Mouse (Mus musculus) stomach, embryonic 16.5 days (tissue): ENCODE measurements around the gene Otc. TPM values are rescaled to one million over a fixed set of nuclear protein-coding genes. Genes with fewer than 3 reads are reported as not detected.
A peak's percentile ranks its signal among the peaks of the same experiment; 100 is the strongest.

ENCODE experiments used
- ATAC-seq: fragments of 200-750 bp; cut with Nextera tagmentation; 2 replicates; pipeline ENCODE4 v1.8.0; 2017; ENCODE audit warnings: moderate number of reproducible peaks, moderate TSS enrichment; ENCODE audit not compliant: insufficient read depth, low FRiP score
- H3K27ac ChIP-seq: fragments of 300-500 bp; sonication (generic); 2 replicates; pipeline ENCODE4 v1.5.1; 2014; ENCODE audit warnings: low read length
- H3K27me3 ChIP-seq: fragments of 300-500 bp; sonication (generic); 2 replicates; pipeline ENCODE4 v1.6.1; 2014; ENCODE audit warnings: low read length, control low read depth, mixed read lengths; ENCODE audit not compliant: control insufficient read depth, insufficient read depth
- H3K36me3 ChIP-seq: fragments of 300-500 bp; sonication (generic); 2 replicates; pipeline ENCODE4 v1.6.1; 2014; ENCODE audit warnings: low read length; ENCODE audit not compliant: control insufficient read depth, insufficient read depth
- H3K4me1 ChIP-seq: fragments of 300-500 bp; sonication (generic); 2 replicates; pipeline ENCODE4 v1.6.1; 2014; ENCODE audit warnings: low read length, control low read depth, mixed read lengths; ENCODE audit not compliant: control insufficient read depth, insufficient read depth
- H3K4me2 ChIP-seq: fragments of 300-500 bp; sonication (generic); 2 replicates; pipeline ENCODE4 v1.6.1; 2014; ENCODE audit warnings: low read depth, low read length, mixed read lengths
- H3K4me3 ChIP-seq: fragments of 300-500 bp; sonication (generic); replicated peaks from 2 replicates; pipeline ENCODE4 v1.5.1; 2014; ENCODE audit warnings: mild to moderate bottlenecking, low read length
- H3K9ac ChIP-seq: fragments of 300-500 bp; sonication (generic); 2 replicates; pipeline ENCODE4 v1.6.1; 2014; ENCODE audit warnings: low read length
- H3K9me3 ChIP-seq: fragments of 300-500 bp; sonication (generic); replicated peaks from 2 replicates; pipeline ENCODE4 v1.6.1; 2016; ENCODE audit warnings: low read length, control low read depth; ENCODE audit not compliant: control insufficient read depth
- WGBS: fragments of 180-500 bp; shearing (Covaris S2); extraction: QIAGEN DNeasy Blood & Tissue Kit; methylation state at CpG from one replicate; pipeline ENCODE4 v1.1.7; 2014; 5-methylcytosine and 5-hydroxymethylcytosine counted together
- polyA plus RNA-seq: library from polyadenylated mRNA; unstranded; fragments of >200 nt; fragmentation: Nextera tagmentation; extraction: Ambion mirVana; gene quantifications from 2 replicates; pipeline ENCODE4 v1.2.1, GENCODE M21; 2015

The Otc gene
- polyA plus RNA-seq = 8.7 and 9.7 TPM in 2 replicates

DNA sequence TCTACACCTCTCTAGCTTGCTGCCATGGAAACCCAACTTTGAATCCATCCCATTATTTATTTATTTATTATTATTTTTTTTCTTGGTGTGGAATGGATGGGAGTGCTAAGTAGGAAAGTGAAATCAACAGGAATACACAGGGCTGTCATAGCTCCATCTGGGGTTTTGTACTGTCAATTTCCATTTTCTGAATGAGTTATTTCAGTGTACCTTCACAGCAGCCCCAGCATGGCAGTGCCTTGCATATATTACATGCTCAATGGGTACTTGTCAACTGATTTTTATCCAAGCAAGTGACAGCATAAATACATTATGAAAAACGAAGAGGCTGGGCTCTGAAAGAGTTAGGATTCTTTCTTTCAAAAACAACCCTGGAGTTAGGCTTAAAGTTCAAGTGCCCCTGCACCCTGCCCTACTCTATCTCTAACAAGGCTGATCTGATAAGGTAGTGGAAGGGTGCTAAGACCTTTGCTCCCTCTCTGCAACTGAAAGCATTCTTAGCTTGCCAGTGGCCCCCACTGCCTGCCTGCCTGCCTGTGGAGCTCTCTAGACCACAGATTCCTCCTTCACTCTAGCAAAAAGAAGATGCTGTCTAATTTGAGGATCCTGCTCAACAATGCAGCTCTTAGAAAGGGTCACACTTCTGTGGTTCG is at the start of gene Otc:
TSS of gene Otc (plus strand) at position 454 of the 653 bp plus-strand sequence.
- 56% methylated on average over 2 of the region's 2 CpGs for WGBS
- H3K4me3 ChIP-seq = no peak within 1 kb of the TSS

DNA sequence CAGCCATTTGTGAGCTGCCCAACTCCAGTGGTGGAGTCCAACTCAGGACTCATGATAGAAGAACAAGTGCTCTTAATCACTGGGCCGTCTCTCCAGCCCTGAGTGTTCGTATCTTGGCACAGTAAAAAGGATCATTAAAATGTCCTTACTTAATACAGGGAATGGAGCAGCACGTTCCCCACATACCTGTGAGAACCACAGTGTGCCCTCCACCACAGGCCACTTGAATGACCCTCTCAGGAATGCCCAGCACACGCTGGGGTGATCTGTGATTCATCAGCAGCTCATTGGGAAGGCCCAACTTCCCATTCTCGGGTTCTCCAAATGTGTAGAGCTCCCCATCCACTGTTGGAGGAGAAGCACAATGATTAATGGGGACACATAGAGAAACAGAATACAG is 46.2 kb upstream of the Otc start:
- Histone ChIP-seq H3K4me3 (no peak overlapping the region), H3K9ac (no peak overlapping the region), H3K36me3 (no peaks in the 10 kb centered on the region), H3K27me3 (no peaks in the 10 kb centered on the region), H3K27ac (no peak overlapping the region), H3K9me3 (no peaks in the 10 kb centered on the region), H3K4me1 (no peaks in the 10 kb centered on the region), H3K4me2 (no peak overlapping the region)
- 76% methylated on average over 5 of the region's 5 CpGs for WGBS
- ATAC-seq = no peak

More for the DNA sequence above, at the start of gene Otc:
- H3K27ac ChIP-seq = no peak within 1 kb of the TSS
- no peaks in the 10 kb centered on the region for H3K36me3 ChIP-seq
- no peak within 1 kb of the TSS for H3K4me2 ChIP-seq
- no peaks in the 10 kb centered on the region for H3K27me3 ChIP-seq
- no peak within 1 kb of the TSS for H3K9ac ChIP-seq
- H3K4me1 ChIP-seq = no peaks in the 10 kb centered on the region
- ATAC-seq = no peak
- H3K9me3 ChIP-seq = no peaks in the 10 kb centered on the region

DNA sequence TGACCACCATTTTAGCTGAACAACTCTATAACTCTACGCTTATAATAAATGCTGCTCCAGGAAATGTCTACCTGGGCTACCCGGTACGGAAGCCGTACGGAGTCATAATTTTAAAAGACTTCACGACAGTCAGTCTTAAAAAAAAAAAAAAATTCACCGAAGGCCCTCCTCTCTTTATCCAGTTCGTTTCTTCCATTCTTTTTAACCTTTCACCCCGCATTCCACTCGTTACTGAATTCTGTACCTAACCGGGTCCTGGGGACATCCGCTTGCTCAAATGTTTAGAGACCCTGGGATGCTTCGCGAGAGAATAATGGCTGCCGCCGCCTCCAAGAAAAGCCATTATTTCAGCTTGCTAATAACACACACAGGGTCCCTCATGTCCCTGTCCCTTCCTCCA is 36.1 kb upstream of the Otc start:
- ATAC-seq = peak; percentile 38; the same call in 1 of the 2 replicates
- 18% methylated on average over 16 of the region's 16 CpGs for WGBS

DNA sequence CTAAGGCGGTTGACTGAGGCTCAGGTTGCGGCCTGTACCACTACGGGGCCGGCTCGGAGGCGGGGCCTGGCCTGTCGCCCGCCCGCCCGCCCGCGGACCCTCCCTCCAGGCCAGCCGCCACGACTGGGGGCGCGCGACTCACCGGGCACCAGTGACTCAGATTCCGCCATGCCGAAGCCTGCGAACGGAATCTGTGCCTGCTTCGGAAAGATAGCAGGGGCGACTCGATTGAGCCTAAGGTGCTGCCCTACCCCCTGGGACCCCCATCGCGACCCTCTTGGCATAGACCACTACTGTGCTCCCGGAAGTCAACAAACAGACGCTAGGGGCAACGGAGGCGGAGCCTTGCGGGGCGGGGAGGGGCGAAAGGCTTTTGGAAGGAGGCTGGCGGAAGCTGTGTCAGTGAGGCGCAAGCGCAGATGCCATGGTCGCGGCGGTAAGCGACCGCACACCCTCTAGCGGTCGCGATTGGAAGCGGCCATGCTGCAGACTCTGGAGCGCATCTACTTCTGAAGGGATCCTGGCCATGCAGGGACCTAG is 35.6 kb upstream of the Otc start, which contains the start of gene Rpgr:
TSS of gene Rpgr (minus strand) at position 511 of the 540 bp plus-strand sequence.
- WGBS = 12% methylated on average over 45 of the region's 47 CpGs
- Histone ChIP-seq H3K4me1 (no peaks in the 10 kb centered on the region), H3K4me2 (peak within 1 kb of the TSS; percentile 45), H3K36me3 (no peaks in the 10 kb centered on the region), H3K27me3 (no peaks in the 10 kb centered on the region), H3K9me3 (no peaks in the 10 kb centered on the region), H3K9ac (peak within 1 kb of the TSS; percentile 66), H3K4me3 (peak within 1 kb of the TSS; percentile 59), H3K27ac (peak within 1 kb of the TSS; percentile 66)
- peak; percentile 99 for ATAC-seq

More for the DNA sequence above, 36.1 kb upstream of the Otc start:
- peak overlapping the region; percentile 45 for H3K4me2 ChIP-seq
- no peaks in the 10 kb centered on the region for H3K36me3 ChIP-seq
- no peaks in the 10 kb centered on the region for H3K9me3 ChIP-seq
- H3K27ac ChIP-seq = peak overlapping the region; percentile 66
- H3K9ac ChIP-seq = peak overlapping the region; percentile 66
- no peaks in the 10 kb centered on the region for H3K27me3 ChIP-seq
- H3K4me1 ChIP-seq = no peaks in the 10 kb centered on the region
- peak overlapping the region; percentile 59 for H3K4me3 ChIP-seq

DNA sequence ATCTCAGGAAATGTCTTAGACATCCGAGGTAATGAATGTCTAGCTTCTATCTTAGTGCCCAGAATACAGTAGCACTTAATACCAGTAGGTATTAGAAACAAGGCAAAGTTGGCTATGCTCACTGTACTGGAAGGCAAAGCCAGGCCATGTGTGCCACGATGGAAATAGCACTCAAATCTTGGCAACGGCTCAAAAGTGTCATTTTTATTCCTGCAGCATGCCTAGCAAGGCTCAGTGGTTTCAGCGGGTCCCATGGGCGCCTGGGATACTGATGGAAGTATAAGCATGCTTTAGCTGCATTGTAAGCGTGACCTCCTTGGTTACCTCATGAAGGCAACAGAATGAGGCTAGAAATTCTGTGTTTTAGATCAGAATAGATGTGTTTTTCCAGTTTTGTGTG is 32.8 kb upstream of the Otc start:
- 63% methylated on average over 6 of the region's 6 CpGs for WGBS
- H3K27me3 ChIP-seq = no peaks in the 10 kb centered on the region
- no peak overlapping the region for H3K4me3 ChIP-seq
- no peaks in the 10 kb centered on the region for H3K4me1 ChIP-seq
- H3K9ac ChIP-seq = no peak overlapping the region
- H3K4me2 ChIP-seq = no peak overlapping the region
- H3K36me3 ChIP-seq = no peaks in the 10 kb centered on the region
- ATAC-seq = no peak
- no peaks in the 10 kb centered on the region for H3K9me3 ChIP-seq
- no peak overlapping the region for H3K27ac ChIP-seq

DNA sequence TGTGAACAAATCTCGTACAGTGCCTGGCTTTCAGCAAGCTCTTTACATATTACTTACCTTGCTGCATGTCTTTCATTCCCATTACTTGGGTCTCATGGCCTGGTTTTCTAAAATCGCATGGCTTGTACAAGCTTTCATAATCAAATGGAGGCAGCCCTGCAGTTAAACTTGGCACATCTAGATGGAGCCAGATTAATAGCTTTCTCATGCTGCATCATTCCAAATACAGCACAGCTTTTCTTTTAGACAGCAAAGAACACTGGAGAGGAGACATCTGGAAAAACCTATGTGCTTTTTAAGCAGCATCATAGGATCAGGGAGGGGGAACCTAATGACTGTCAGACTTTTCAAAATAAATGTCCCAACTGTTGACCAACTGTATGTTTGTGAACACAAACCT is 19.1 kb upstream of the Otc start:
- Histone ChIP-seq H3K27me3 (no peaks in the 10 kb centered on the region; the same call in 1 of the 2 replicates), H3K36me3 (no peaks in the 10 kb centered on the region), H3K4me2 (no peak overlapping the region), H3K4me3 (no peak overlapping the region), H3K9me3 (no peaks in the 10 kb centered on the region), H3K27ac (no peak overlapping the region), H3K4me1 (no peaks in the 10 kb centered on the region), H3K9ac (no peak overlapping the region)
- WGBS = 61% methylated on average over 2 of the region's 2 CpGs
- ATAC-seq = no peak

DNA sequence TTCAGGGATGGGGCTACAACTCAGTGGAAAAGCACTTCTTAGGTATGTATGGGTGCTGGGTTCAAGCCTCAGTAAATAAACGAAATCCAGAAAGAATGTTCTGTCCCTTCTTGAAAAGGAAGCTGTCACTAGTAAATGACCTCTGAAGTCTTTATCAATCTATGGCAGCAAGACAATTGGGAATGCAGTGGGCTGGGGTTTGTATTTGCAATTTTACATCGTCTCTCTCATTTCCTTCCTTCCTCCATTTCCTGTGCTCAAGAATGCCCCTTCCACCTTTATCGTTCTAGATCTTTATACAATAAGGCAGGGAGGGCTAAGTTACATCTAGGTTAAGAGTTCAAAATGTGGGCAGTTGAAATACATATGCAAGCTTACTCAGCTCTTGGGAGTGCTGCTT is 17.5 kb upstream of the Otc start:
- H3K4me2 ChIP-seq = no peak overlapping the region
- ATAC-seq = no peak
- H3K27ac ChIP-seq = no peak overlapping the region
- no peaks in the 10 kb centered on the region for H3K4me1 ChIP-seq
- no peaks in the 10 kb centered on the region for H3K36me3 ChIP-seq
- H3K9me3 ChIP-seq = no peaks in the 10 kb centered on the region
- no peaks in the 10 kb centered on the region; the same call in 1 of the 2 replicates for H3K27me3 ChIP-seq
- WGBS = 71% methylated on average over 3 of the region's 3 CpGs
- no peak overlapping the region for H3K4me3 ChIP-seq
- no peak overlapping the region for H3K9ac ChIP-seq

DNA sequence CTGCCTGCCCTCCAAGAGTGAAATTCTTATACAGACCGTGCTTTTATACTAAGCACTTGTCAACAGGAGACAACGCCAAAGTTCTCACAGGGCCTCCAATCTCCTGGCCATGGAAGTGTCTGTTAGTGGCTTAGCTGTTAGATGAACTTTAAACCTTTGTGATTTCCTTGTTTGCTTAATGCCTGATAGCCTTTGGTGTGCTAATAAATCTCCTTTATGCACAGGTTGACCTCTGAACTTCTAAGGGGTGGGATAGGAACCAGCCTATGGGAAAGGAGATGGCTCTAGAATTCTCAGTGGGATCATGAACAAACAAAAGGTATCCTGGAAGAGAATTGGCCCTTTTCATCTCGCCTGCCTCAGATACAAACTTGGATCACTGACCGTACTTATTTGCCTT is 12.6 kb upstream of the Otc start:
- no peak for ATAC-seq
- 44% methylated on average over 4 of the region's 4 CpGs for WGBS
- no peak overlapping the region for H3K9ac ChIP-seq
- H3K9me3 ChIP-seq = no peaks in the 10 kb centered on the region
- H3K4me1 ChIP-seq = no peaks in the 10 kb centered on the region
- no peak overlapping the region for H3K4me3 ChIP-seq
- no peak overlapping the region for H3K27ac ChIP-seq
- H3K36me3 ChIP-seq = no peaks in the 10 kb centered on the region
- H3K27me3 ChIP-seq = no peaks in the 10 kb centered on the region; the same call in 1 of the 2 replicates
- H3K4me2 ChIP-seq = no peak overlapping the region

DNA sequence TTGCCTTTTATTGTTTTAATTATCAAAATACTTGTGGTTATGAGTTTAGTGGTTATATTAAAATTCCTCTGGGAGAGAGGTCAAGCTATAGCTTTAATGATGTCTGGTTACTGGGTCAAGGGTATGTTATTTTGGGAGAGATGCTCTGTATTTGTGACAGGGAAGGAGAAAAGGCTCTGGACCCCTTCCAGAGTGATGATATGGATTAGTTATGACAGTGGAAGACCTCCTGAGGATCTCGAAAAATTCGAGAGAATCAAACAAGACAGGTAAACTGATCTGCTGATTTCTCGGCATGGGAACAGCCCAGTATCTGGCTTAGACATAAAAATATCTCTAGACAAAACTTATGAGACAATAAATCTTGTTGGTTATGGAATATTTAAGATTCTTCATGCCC is 8.2 kb upstream of the Otc start:
- WGBS = 69% methylated on average over 3 of the region's 3 CpGs
- Histone ChIP-seq H3K36me3 (no peaks in the 10 kb centered on the region), H3K27me3 (no peaks in the 10 kb centered on the region; the same call in 1 of the 2 replicates), H3K9me3 (no peaks in the 10 kb centered on the region), H3K4me1 (no peaks in the 10 kb centered on the region), H3K9ac (no peak overlapping the region), H3K4me3 (no peak overlapping the region), H3K4me2 (no peak overlapping the region), H3K27ac (no peak overlapping the region)
- no peak for ATAC-seq
